Mouse (Mus musculus) cerebellum, adult 2 months (tissue): ENCODE measurements around the gene Tmcc3.

Experiments used
- CTCF ChIP-seq: fragments of 200-500 bp; IDR thresholded peaks from 2 replicates; pipeline ENCODE4 v1.5.1; 2011; ENCODE audit warnings: low read depth, mild to moderate bottlenecking, control low read depth, low read length, moderate library complexity, borderline replicate concordance; ENCODE audit not compliant: insufficient read depth
- POLR2A ChIP-seq: fragments of 200-500 bp; IDR thresholded peaks from 2 replicates; pipeline ENCODE4 v1.6.1; 2011; ENCODE audit warnings: low read length, control low read depth, borderline replicate concordance; ENCODE audit not compliant: insufficient read depth

DNA sequence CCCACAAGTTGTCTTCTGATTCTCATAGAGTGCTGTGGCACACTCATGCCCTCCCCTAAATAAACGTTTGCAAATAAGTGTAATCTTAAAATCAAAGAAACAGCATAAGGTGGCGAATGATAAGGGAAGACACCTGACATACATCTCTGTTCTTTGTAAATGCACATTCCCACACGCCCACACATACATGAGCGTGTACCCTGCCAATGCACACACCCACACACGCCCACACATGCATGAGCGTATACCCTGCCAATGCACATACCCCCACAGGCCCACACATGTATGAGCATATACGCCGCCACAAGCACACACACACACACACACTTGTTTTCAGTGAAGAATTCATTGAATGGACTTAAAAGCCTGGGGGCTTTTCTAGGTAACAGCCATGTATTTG is 211.5 kb downstream of the Tmcc3 start:
- TF ChIP-seq CTCF (no peak), POLR2A (no peak)
